Mouse (Mus musculus) cerebellum, postnatal 25 days (tissue): ENCODE results near the gene Ccl27a.

Source experiments
- DNase-seq, 2 experiments: peaks; one replicate each; pipeline ENCODE4 v3.0.0; 2021; ENCODE audit warnings: mixed read lengths in 2 of 2

Gene Ccl27a

GRCm38 (mm10) chr4:41755338-41756305 lies 18.4 kb downstream of the Ccl27a start, which contains the start of gene Sigmar1:
Gene Sigmar1, minus strand, starts transcription at chr4:41756157.
- peak; percentile 91 to 92 for DNase-seq

- DNase-seq = peak in 1 of 2 experiments; percentile 86
Observed at GRCm38 (mm10) chr4:41754797-41755337, 19.2 kb downstream of the Ccl27a start, which contains the start of gene Galt. Gene Galt, plus strand, starts transcription at chr4:41755228.

GRCm38 (mm10) chr4:41745021-41745420 lies 29.0 kb downstream of the Ccl27a start:
- no peak for DNase-seq

GRCm38 (mm10) chr4:41744131-41744530 lies 29.9 kb downstream of the Ccl27a start:
- DNase-seq = no peak

GRCm38 (mm10) chr4:41741158-41741560 lies 32.9 kb downstream of the Ccl27a start:
- DNase-seq = peak; percentile 95 to 96

- peak in 1 of 2 experiments; percentile 76 for DNase-seq
Observed at GRCm38 (mm10) chr4:41740380-41741157, 33.5 kb downstream of the Ccl27a start.

- no peak for DNase-seq
Observed at GRCm38 (mm10) chr4:41739260-41739659, 34.8 kb downstream of the Ccl27a start.

- DNase-seq = no peak
Observed at GRCm38 (mm10) chr4:41738256-41738603, 35.8 kb downstream of the Ccl27a start.

- DNase-seq = peak; percentile 75 to 83
Observed at GRCm38 (mm10) chr4:41737602-41738255, 36.3 kb downstream of the Ccl27a start.

- no peak for DNase-seq
Observed at GRCm38 (mm10) chr4:41731052-41731765, 42.8 kb downstream of the Ccl27a start, which contains the start of gene Arid3c. Gene Arid3c, minus strand, starts transcription at chr4:41731142.

GRCm38 (mm10) chr4:41726826-41727621 lies 47.0 kb downstream of the Ccl27a start:
- no peak for DNase-seq

GRCm38 (mm10) chr4:41722918-41723351 lies 51.1 kb downstream of the Ccl27a start, which contains the start of gene Dctn3:
Gene Dctn3, minus strand, starts transcription at chr4:41723170.
- DNase-seq = peak; percentile 87 to 90
